Mouse (Mus musculus) spleen, postnatal 10 days (tissue): ENCODE data around the gene Shpk.

Experiments used
- DNase-seq, 2 experiments: peaks; one replicate each; pipeline ENCODE4 v3.0.0; 2021 to 2022; ENCODE audit warnings: low spot score in 2 of 2

Gene Shpk

GRCm38 (mm10) chr11:73199230-73199712, at the start of gene Shpk:
Gene Shpk (plus strand): TSS chr11:73199460.
- DNase-seq = peak; percentile 93 to 95

- no peak for DNase-seq
Measured at GRCm38 (mm10) chr11:73155071-73155470, 44.2 kb upstream of the Shpk start.

GRCm38 (mm10) chr11:73159957-73160810, 39.1 kb upstream of the Shpk start, which contains the start of gene P2rx5:
Gene P2rx5 (plus strand): TSS chr11:73160421.
- DNase-seq = no peak

GRCm38 (mm10) chr11:73160811-73161200, 38.5 kb upstream of the Shpk start:
- no peak for DNase-seq

GRCm38 (mm10) chr11:73161616-73162015, 37.6 kb upstream of the Shpk start:
- DNase-seq = no peak

- DNase-seq = no peak
Measured at GRCm38 (mm10) chr11:73162284-73162683, 37.0 kb upstream of the Shpk start.

- no peak for DNase-seq
Measured at GRCm38 (mm10) chr11:73168071-73168470, 31.2 kb upstream of the Shpk start.

- no peak for DNase-seq
Measured at GRCm38 (mm10) chr11:73168576-73168975, 30.7 kb upstream of the Shpk start.

- peak; percentile 28 to 76 for DNase-seq
Measured at GRCm38 (mm10) chr11:73169231-73169630, 30.0 kb upstream of the Shpk start.

GRCm38 (mm10) chr11:73172186-73172585, 27.1 kb upstream of the Shpk start:
- no peak for DNase-seq

- DNase-seq = no peak
Measured at GRCm38 (mm10) chr11:73175612-73176011, 23.6 kb upstream of the Shpk start.

GRCm38 (mm10) chr11:73176186-73176585, 23.1 kb upstream of the Shpk start:
- no peak for DNase-seq

- peak; percentile 93 to 97 for DNase-seq
Measured at GRCm38 (mm10) chr11:73176608-73177508, 22.4 kb upstream of the Shpk start, which contains the start of the genes Emc6 and Tax1bp3. Gene Emc6 (minus strand): TSS chr11:73177037. Gene Tax1bp3 (plus strand): TSS chr11:73177083.

GRCm38 (mm10) chr11:73177509-73177875, 21.8 kb upstream of the Shpk start:
- DNase-seq = peak in 1 of 2 experiments; percentile 62

- DNase-seq = no peak
Measured at GRCm38 (mm10) chr11:73177895-73178294, 21.4 kb upstream of the Shpk start.

GRCm38 (mm10) chr11:73185872-73186615, 13.2 kb upstream of the Shpk start:
- DNase-seq = no peak

GRCm38 (mm10) chr11:73187231-73187630, 12.0 kb upstream of the Shpk start:
- no peak for DNase-seq

- DNase-seq = no peak
Measured at GRCm38 (mm10) chr11:73193047-73193446, 6.2 kb upstream of the Shpk start.

GRCm38 (mm10) chr11:73194444-73194843, 4.8 kb upstream of the Shpk start:
- no peak for DNase-seq

- no peak for DNase-seq
Measured at GRCm38 (mm10) chr11:73198190-73198589, 1.1 kb upstream of the Shpk start.

- peak in 1 of 2 experiments; percentile 83 for DNase-seq
Measured at GRCm38 (mm10) chr11:73198603-73199229, 544 bp upstream of the Shpk start, which contains the start of gene Ctns. Gene Ctns (minus strand): TSS chr11:73199042.
